Mouse (Mus musculus): ENCODE measurements around the gene Zfp872. TPM values are rescaled to one million over a fixed set of nuclear protein-coding genes. Genes with fewer than 3 reads are reported as not detected.
"Not testable (repeated sequence)": the region's sequence is repeated elsewhere in the genome, so short reads cannot be mapped to it uniquely, and the experiment has no call there.

Gene Zfp872
- total RNA-seq, 2 experiments from 2014 or later = 0.29 TPM; not detected in 1

GRCm38 (mm10) chr9:22169327-22169726, 18.6 kb upstream of the Zfp872 start:
- no peak for DNase-seq

GRCm38 (mm10) chr9:22172318-22172717, 15.6 kb upstream of the Zfp872 start:
- DNase-seq = no peak

DNA sequence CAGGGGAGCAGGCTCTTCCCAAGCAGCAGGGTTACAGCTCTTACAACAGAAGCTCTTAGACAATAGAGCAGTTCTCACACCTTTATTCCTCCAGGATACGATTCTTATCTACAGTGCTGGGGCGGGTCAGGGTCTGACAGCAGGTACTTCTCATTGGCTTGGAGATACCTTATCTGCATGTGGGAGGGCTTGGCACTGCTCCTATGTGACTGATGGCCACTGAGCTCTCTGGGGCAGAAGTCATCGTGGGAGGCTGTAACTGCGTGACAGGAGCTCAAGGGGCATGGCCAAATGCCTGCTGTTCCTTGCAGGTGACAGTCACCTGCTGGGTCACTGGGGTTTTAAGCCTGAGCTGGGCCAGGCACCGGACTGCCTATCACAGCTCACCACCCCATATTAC, 8.5 kb downstream of the Zfp872 start:
- no peak for DNase-seq

DNA sequence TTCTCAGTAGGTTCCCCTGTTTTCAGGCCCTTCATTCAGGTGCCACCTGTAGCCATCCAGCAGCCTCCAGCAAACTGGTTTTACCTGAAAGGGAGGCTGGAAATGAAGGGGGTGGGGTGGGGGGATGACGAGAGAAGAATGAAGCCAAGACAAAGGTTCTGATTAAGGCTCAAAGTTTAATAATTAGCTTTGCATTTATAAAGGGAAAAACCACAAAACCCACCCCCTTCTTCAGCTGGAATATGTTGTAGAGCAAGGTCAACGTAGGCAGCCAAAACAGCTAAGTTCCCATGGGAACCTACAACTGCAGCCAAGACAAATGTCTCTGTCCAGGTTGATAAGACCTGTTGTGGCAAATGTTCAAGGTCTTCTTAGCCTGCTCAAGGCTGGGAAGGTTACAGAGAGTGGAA, 25.9 kb downstream of the Zfp872 start:
- no peak for DNase-seq

DNA sequence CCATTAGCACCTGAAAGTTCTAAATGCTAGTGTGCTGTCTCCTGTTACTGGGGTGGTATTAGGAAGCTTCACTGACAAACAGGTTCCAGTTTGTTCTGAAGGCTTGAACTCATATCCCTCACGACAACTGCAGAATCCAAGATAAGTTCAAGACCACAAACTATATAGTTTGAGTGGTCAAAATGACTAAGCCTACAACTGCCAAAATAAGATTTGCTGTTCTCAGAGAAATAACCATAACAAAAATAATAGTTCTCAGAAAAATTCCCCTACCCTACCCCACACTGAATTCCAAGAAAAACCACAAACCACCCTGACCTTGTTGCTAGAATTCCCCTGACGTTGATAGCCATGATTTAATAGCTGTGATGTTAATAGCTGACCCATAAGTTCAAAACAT, 26.7 kb downstream of the Zfp872 start:
- DNase-seq = no peak

- no peak for DNase-seq
These were observed 28.8 kb downstream of the Zfp872 start for GRCm38 (mm10) chr9:22216705-22217104.

GRCm38 (mm10) chr9:22217858-22218493, 30.1 kb downstream of the Zfp872 start:
- DNase-seq = no peak

DNA sequence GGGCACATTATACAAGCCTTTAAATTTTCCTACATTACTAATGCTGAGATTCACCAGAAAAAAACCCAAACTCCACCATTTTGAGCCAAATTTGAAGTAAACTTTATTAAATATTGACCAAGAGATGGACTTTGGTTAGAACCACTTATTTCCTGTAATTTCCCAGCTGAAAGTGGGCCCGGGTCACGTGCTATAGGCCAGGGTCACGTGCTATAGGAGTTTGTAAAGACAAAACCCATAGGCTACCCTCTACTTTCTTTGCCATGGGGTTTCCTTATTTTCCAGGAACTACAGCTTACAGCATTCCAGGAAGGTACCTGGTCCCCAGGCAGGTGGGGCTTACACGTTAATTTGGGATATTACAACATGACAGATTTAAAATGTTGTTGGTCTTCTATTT, 36.2 kb downstream of the Zfp872 start:
- no peak for DNase-seq

DNA sequence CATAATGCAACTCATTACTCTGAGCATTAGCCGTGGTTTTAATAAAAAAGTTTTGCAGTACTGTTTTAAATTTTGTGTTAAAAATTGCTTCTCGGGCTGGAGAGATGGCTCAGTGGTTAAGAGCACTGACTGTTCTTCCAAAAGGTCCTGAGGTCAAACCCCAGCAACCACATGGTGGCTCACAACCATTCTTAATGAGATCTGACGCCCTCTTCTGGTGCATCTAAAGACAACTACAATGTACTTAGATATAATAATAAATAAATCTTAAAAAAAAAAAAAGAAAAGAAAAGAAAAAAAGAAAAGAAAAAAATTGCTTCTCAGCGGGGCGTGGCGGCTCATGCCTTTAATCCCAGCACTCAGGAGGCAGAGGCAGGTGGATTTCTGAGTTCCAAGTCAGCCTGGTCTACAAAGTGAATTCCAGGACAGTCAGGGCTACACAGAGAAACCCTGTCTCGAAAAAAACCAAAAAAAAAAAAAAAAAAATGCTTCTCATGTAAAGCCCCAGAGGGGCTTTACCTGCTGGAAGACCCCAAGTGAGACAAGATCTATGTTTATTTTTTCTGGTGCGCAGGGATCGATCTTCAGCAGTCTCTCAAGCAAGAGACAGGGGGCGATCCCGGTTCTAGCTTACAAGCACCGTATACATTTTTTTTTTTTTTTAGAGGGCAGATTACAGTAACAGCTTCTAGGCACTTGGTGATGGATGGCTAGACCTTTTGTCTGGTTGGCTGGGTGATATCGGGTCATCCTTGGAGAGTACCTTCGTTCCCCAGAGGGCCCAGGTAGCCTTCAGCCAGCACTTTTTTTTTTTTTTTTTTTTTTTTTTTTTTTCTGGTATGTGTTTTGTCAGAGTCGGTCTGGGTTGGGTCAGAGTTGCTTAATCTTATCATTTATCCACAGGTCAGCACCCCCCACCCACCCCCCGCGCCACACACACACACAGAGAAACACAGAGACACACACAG, 36.9 kb downstream of the Zfp872 start:
- no peak for DNase-seq

GRCm38 (mm10) chr9:22225581-22226388, 37.9 kb downstream of the Zfp872 start, which contains the start of gene Zfp809:
TSS of gene Zfp809 (plus strand) at chr9:22225714.
- DNase-seq = peak; percentile 99

DNA sequence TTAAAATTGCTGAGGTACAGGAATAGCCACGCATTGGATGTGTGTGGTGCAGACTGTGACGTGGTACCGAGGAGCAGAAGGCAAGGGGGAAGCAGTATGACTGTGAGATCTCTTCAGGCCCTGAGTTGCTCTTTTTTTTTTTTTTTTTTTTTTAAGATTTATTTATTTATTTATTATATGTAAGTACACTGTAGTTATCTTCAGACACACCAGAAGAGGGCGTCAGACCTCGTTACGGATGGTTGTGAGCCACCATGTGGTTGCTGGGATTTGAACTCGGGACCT, 38.4 kb downstream of the Zfp872 start:
- not testable (repeated sequence) for DNase-seq

- DNase-seq = peak; percentile 14
These were observed 39.0 kb downstream of the Zfp872 start for GRCm38 (mm10) chr9:22226846-22227245.

DNA sequence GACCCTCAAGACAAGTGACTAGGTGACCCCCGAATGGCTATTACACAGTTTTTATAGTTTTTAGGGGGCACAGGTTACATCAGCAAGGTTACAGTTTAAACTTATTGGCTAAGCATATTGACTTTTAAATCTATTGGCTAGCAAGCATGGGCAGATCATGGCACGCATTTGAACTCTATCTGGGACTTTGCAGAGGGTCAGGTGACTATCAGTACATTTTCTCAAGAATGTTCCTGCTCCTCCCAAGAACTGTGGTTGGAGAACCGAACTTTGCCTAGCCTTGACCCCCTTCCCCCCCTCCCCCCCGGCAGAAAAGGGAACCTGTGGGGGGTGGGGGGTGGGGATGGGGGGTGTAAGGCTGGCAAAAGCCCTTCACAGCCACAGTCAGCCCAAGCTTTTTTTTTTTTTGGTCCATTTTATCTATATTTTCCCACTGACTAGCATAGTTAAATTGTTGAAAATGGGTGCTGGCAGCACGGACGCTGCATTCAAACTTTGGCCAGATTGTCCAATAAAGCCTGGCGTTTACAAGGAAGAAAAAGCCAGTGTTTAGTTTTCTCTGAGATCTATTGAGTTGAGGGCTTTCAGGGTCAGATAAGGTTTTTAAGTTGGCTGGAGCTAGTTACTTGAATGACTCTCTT, 41.6 kb downstream of the Zfp872 start:
- no peak for DNase-seq

- no peak for DNase-seq
These were observed 42.2 kb downstream of the Zfp872 start for GRCm38 (mm10) chr9:22230061-22230460.

DNA sequence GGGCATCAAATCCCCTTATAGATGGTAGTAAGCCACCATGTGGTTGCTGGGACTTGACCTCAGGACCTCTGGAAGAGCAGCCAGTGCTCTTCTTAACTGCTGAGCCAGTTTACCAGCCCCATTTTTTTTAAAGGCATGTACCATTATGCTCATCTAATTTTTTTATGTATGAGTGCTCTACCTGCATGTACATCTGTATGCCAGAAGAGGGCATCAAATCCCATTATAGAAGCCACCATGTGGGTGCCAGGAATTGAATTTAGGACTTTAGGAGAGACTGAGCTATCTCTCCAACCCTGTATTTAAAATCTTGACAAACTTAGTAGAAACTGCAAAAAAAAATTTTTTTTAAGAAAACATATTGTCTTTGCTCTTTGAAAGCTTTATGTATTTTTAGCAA, 42.7 kb downstream of the Zfp872 start:
- DNase-seq = no peak

DNA sequence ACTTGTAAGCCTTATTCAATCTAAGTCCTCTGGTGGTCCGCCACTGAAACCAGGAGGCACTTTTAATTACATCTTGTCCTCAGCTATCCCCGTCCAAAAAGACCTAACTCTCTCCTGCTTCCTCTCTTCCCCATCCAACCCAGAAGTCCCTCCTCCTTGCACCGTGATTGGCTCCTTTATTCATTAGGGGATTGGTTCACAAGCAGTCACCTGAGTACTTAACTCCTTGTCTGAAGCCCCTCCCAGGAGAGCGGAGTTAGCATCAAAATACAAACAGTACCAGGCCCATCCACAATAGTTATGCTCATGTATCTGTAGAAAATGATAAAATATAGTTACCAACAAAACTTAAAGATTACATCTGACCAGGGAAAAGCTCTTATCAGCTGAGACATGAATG, 52.1 kb downstream of the Zfp872 start:
- DNase-seq = no peak

DNA sequence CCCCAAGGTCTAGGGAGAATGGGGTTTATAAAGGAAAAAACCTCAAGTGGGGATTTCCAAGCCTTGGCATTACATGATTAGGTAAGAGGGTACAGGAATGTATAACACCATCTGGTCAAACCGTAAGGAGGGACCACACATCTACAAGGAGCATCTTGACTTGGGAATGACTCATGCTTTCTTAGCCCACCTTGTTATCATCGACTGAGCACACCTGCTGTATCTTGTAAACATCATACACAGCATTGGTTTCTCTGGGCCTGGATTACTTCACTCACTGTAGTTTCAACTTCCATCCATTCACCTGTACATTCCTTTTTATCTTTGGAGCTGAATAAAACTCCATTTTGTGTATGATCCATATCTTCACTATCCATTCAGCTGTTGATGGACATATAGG, 56.4 kb downstream of the Zfp872 start:
- no peak for DNase-seq

Other genes with a start within 250 kb of the Zfp872 start
- gene Swsap1, start 232.3 kb upstream of the Zfp872 start, total RNA-seq (2021) = 1 to 10 TPM; 3.1 to 3.6 TPM
- gene Epor, start 224.6 kb upstream of the Zfp872 start, total RNA-seq (2021) = 1 to 10 TPM; 3.8 to 5.5 TPM
- gene Rgl3, start 198.6 kb upstream of the Zfp872 start, total RNA-seq (2021) = under 1 TPM; 0.47 to 0.75 TPM
- gene Ccdc151, start 185.5 kb upstream of the Zfp872 start, total RNA-seq (2021) = not detected
- 10 to 100 TPM; 35.4 to 41.7 TPM for gene Prkcsh, start 185.3 kb upstream of the Zfp872 start, total RNA-seq (2021)
- under 1 TPM; 0.28 to 0.41 TPM for gene Elavl3, start 136.1 kb upstream of the Zfp872 start, total RNA-seq (2021)
- not detected for gene Gm49318, start 116.8 kb upstream of the Zfp872 start, total RNA-seq (2021)
- gene Zfp653, start 116.7 kb upstream of the Zfp872 start, total RNA-seq (2021) = 1 to 10 TPM; 3.1 to 4.6 TPM
- gene Ecsit, start 102.7 kb upstream of the Zfp872 start, total RNA-seq (2021) = 10 to 100 TPM; 51.8 to 58.5 TPM
- 1 to 10 TPM; 4.4 to 5.5 TPM for gene Cnn1, start 88.9 kb upstream of the Zfp872 start, total RNA-seq (2021)
- gene Elof1, start 70.9 kb upstream of the Zfp872 start, total RNA-seq (2021) = 10 to 100 TPM; 33.4 to 39.7 TPM
- gene Acp5, start 52.4 kb upstream of the Zfp872 start, total RNA-seq (2021) = 100 to 1,000 TPM in 1 of 2 experiments, 1 to 10 TPM in 1; 1.4 to 124 TPM
- 10 to 100 TPM; 34.4 to 34.7 TPM for gene Pigyl, start 31.2 kb upstream of the Zfp872 start, total RNA-seq (2021)
- 10 to 100 TPM in 1 of 2 experiments, 1 to 10 TPM in 1; 9.0 to 13.3 TPM for gene Zfp809, start 37.6 kb downstream of the Zfp872 start, total RNA-seq (2021)
- gene Zfp599, start 71.8 kb downstream of the Zfp872 start, total RNA-seq (2021) = under 1 TPM; 0.07 to 0.18 TPM
- 1 to 10 TPM; 3.5 to 4.8 TPM for gene Zfp810, start 119.6 kb downstream of the Zfp872 start, total RNA-seq (2021)
- gene Anln, start 201.1 kb downstream of the Zfp872 start, total RNA-seq (2021) = 10 to 100 TPM in 1 of 2 experiments, 1 to 10 TPM in 1; 9.6 to 13.4 TPM
- under 1 TPM; 0.50 to 0.59 TPM for gene 9530077C05Rik, start 223.4 kb downstream of the Zfp872 start, total RNA-seq (2021)

Measured in gastrocnemius, postnatal 10 days (tissue).